Mouse (Mus musculus): Measurements from ENCODE around the gene Prkag2. TPM values are rescaled to one million over a fixed set of nuclear protein-coding genes. Genes with fewer than 3 reads are reported as not detected.

Gene Prkag2
- polyA plus RNA-seq, 1 experiment from 2014 or later: 56.7 TPM

DNA sequence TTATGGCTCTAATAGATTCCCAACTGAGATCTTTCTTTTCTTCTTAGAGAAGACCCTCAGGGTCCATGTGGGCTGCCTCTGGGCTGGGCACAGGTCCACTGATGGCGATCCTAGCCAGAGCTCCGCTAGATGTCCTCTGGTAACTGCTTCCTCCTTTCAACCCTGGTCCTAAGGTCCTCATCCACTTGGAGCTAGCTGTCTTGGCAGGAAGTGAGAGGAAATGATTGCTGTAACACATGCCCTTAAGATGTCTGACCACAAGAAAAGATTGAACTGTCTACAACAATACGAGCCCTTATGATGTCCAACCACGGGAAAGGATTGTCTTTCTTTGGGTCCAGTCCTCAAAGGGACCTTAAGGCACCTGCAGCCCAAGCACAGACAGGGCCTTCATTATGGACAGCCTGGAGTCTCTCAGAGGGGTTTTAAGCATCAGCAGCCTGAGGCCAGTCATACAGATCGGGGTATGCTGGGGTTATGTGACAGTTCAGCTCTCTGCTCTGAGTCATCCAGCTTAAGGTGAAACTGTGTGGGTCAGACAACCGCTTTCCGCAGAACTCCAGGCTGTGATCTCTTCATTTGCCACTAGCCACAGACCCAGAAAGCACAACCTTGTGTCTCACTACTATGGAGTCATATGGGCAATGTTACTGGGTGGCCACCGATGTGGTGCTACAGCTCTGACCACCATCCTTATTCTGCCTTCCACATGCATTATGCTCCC lies 129.7 kb downstream of the Prkag2 start:
- Histone ChIP-seq H3K27ac (no peak overlapping the region), H3K9me3 (replicated peaks) (no peaks in the 10 kb centered on the region), H3K4me1 (0 out of 2 replicates have a peak, but pooled peaks cover 4% of the 10 kb centered on the region), H3K4me3 (no peak overlapping the region), H3K27me3 (no peaks in the 10 kb centered on the region), H3K9ac (no peak overlapping the region), H3K36me3 (no peaks in the 10 kb centered on the region), H3K4me2 (replicated peaks) (no peak overlapping the region)
- ATAC-seq (ENCODE audit: low FRiP score): no peak
- 93% methylated on average over 8 of the region's 8 CpGs for WGBS

DNA sequence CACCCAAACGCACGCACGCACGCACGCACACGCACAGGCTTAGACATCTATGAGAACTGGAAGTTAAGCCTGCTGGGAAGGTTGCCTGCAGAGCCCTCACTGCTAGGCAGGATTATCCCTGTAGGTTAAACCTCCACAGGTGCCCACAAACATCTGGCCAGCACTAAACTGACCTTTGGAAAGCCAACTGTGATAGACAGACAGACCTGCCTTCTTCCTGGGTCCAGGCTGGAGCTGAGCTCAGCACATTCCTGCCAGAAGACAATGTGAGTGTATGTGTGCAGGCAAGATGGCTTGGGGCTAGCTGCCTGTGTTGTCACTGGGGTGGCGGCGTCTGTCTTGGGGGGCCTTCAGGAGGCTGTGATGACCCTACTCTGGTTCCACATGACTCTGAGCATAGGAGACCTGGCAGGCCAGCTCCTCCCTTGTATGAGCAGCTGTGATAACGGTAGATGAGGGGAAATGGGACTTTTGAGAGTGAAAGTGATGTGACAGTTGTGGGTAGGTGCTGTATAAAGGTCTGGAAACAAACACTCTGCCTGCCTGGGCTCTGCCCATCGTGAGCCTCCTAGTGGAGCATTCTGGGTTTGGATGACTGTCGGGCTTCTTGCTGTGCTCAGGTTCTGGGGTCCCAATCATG lies 131.1 kb downstream of the Prkag2 start:
- H3K4me1 ChIP-seq: 0 out of 2 replicates have a peak, but pooled peaks cover 4% of the 10 kb centered on the region

DNA sequence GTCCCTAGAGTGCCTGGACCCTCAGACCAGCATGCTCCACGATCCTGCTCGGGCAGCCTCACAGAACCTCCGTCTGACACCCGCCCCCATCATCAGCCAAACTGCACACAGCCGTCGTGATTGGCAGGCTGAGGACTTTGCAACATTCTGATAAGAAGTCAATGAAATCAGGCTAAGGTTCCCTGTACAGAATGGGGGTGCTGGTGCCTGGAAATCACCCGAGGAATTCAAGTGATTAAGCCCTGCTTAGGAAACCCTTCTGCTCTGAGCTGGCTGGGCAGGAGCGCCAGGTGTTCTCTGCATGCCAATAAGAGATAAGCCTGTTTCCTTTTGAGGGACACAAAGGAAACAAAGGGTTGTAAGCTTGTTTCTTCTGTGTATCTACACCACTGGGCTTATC lies 131.7 kb downstream of the Prkag2 start:
- H3K9me3 ChIP-seq (replicated peaks): no peaks in the 10 kb centered on the region
- no peaks in the 10 kb centered on the region for H3K36me3 ChIP-seq
- WGBS: 44% methylated on average over 8 of the region's 8 CpGs
- H3K9ac ChIP-seq: no peak overlapping the region
- no peak for ATAC-seq (ENCODE audit: low FRiP score)
- no peak overlapping the region for H3K4me2 ChIP-seq (replicated peaks)
- H3K27ac ChIP-seq: no peak overlapping the region
- no peak overlapping the region for H3K4me3 ChIP-seq
- 0 out of 2 replicates have a peak, but pooled peaks cover 4% of the 10 kb centered on the region for H3K4me1 ChIP-seq
- H3K27me3 ChIP-seq: no peaks in the 10 kb centered on the region

More for the DNA sequence above, 131.1 kb downstream of the Prkag2 start:
- Histone ChIP-seq H3K9me3 (replicated peaks) (no peaks in the 10 kb centered on the region), H3K27ac (no peak overlapping the region), H3K36me3 (no peaks in the 10 kb centered on the region), H3K4me2 (replicated peaks) (no peak overlapping the region), H3K9ac (no peak overlapping the region), H3K4me3 (no peak overlapping the region), H3K27me3 (no peaks in the 10 kb centered on the region)
- no peak for ATAC-seq (ENCODE audit: low FRiP score)
- 81% methylated on average over 11 of the region's 11 CpGs for WGBS

DNA sequence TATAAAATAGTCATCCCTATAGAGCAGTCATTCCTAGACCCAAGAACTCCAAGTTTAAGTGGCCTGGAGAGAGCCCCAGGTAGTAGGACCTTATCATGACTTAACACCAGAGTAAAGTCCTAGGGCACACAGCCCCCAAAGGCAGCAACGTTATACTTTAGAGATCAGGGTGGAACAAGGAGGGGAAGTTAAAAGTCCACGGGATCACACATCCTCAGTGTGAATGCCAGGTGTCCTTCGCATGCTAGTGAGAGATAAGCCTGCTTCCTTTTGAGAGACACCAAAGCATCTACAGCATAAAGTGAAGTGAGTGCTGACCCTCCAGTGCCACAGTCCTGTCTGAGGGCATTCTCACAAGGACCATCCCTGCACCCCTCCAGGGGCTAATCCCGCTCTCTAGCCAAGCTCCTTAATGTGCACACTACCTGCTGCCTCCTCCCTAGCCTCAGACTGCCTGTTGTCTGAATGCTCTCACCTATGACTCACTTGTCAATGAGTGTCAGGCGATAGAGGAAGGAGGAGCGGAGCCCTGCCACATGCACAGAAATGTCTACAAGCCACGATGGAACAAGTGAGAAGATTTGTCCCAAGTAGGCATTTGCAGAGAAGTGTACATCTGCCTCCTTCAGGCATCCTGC lies 132.4 kb downstream of the Prkag2 start:
- WGBS: 75% methylated on average over 7 of the region's 7 CpGs
- no peak overlapping the region for H3K27ac ChIP-seq
- ATAC-seq (ENCODE audit: low FRiP score): no peak
- H3K4me1 ChIP-seq: no peaks in the 10 kb centered on the region
- H3K27me3 ChIP-seq: no peaks in the 10 kb centered on the region
- H3K9ac ChIP-seq: no peak overlapping the region
- no peaks in the 10 kb centered on the region for H3K9me3 ChIP-seq (replicated peaks)
- no peak overlapping the region for H3K4me3 ChIP-seq
- no peak overlapping the region for H3K4me2 ChIP-seq (replicated peaks)
- H3K36me3 ChIP-seq: no peaks in the 10 kb centered on the region

DNA sequence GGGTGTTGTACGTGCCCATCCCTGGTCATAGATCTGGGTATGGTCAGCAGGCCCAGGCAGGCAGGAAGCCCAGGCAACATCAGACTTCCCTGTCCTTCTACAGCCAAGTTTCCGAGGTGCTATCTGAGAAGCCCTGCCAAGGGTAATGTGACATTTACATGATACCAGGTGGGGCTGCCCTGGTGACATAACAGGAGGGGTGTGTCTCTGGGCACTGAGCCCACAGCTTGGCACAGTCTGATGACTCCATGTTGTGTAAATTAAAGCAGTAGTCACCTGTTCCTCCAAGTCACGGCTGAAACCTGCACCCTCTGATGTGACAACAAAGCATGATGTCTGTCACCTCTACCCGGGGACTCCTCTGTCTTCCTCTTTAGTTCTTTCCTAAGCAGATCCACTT lies 136.7 kb downstream of the Prkag2 start:
- Histone ChIP-seq H3K9me3 (replicated peaks) (no peaks in the 10 kb centered on the region), H3K36me3 (no peaks in the 10 kb centered on the region), H3K4me3 (no peak overlapping the region), H3K27me3 (no peaks in the 10 kb centered on the region), H3K9ac (no peak overlapping the region), H3K4me1 (no peaks in the 10 kb centered on the region), H3K4me2 (replicated peaks) (no peak overlapping the region), H3K27ac (no peak overlapping the region)
- ATAC-seq (ENCODE audit: low FRiP score): no peak
- 75% methylated on average over 4 of the region's 4 CpGs for WGBS

DNA sequence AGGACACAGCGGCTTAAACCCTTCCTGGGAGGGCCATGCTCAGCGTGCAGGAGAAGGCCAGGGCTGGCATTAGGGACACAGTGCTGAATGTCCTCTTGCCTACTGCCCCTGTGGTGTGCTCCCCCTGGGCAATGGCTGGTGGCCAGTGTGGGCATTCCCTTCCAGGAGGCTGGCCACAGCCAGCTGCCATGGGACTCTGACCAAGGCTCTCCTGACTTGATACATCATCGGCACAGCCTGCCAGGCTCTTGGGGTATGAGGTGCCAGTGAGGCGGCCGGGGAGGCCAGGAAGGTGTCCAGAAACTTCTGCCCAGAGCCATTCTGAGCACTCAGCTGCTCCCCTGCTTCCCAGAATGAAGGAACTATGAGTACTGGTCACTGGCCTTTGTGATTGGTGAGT lies 139.7 kb downstream of the Prkag2 start:
- no peaks in the 10 kb centered on the region for H3K9me3 ChIP-seq (replicated peaks)
- H3K27me3 ChIP-seq: no peaks in the 10 kb centered on the region
- H3K36me3 ChIP-seq: no peaks in the 10 kb centered on the region
- ATAC-seq (ENCODE audit: low FRiP score): no peak
- WGBS: 97% methylated on average over 5 of the region's 5 CpGs
- no peak overlapping the region for H3K27ac ChIP-seq
- no peak overlapping the region for H3K4me2 ChIP-seq (replicated peaks)
- no peak overlapping the region for H3K4me3 ChIP-seq
- no peak overlapping the region for H3K9ac ChIP-seq
- no peaks in the 10 kb centered on the region for H3K4me1 ChIP-seq

DNA sequence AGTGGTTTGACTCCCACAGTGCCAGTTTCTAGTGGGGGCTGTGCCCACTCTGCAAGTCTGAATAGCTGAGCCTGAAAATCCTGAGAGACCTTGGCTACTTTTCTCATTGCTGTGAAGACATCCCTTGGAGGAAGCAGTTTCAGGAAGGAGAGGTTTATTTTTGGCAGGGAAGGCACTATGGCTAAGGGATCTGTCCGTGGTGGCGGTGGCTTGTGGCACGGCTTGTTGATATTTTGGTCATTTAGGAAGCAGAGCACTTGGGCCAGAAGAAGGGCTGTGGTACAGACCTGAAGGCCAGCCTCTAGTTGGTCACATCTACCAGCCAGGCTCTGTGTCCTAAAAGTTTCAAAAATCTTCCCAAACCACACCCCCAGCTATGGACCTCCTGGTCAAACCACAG lies 140.7 kb downstream of the Prkag2 start:
- Histone ChIP-seq H3K9me3 (replicated peaks) (no peaks in the 10 kb centered on the region), H3K27me3 (no peaks in the 10 kb centered on the region), H3K4me1 (no peaks in the 10 kb centered on the region), H3K36me3 (no peaks in the 10 kb centered on the region), H3K4me3 (no peak overlapping the region), H3K4me2 (replicated peaks) (no peak overlapping the region), H3K9ac (no peak overlapping the region), H3K27ac (no peak overlapping the region)
- WGBS: 83% methylated on average over 3 of the region's 3 CpGs
- ATAC-seq (ENCODE audit: low FRiP score): no peak

DNA sequence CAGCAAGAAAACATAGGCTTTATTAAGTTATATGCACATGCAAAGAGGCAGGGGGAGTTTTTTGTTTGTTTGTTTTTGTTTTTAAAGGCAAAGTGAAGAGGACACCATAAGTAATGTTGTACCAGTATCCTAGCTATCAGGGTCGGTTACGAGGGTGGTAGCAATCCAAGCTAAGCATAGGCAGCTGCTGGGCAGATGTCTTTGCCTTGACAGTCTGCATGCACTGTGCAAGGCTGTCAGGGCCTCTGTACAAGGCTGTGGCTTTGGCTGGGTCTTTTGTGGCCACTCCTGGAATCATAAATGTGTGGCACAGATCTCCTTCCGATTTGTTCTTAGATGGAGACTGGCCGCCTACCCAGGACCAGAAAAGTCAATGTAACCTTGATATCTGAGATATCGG lies 141.8 kb downstream of the Prkag2 start:
- 82% methylated on average over 5 of the region's 5 CpGs for WGBS

DNA sequence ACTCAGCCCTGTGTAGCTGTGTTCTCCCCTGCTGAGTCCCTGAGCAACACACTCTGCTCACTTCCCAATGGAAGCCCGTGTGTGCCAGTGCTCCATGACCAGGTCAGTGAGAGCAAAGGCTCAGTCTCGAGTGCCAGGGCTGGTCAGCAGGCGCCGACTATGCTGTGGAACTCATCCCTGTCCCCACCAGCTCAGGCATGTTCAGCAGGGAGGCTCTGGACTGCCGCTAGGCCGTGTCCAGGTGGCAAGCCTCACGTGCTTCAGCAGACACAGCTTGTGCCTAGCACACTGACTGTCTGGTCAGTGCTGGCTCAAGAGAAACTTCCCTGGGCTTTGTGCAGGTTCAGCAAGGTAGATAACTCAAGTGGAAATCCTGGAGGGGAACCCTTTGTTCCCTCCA lies 143.6 kb downstream of the Prkag2 start:
- Histone ChIP-seq H3K4me1 (peaks cover 9% of the 10 kb centered on the region), H3K4me2 (replicated peaks) (no peak overlapping the region), H3K36me3 (no peaks in the 10 kb centered on the region), H3K4me3 (no peak overlapping the region), H3K27me3 (no peaks in the 10 kb centered on the region), H3K9ac (no peak overlapping the region), H3K27ac (no peak overlapping the region), H3K9me3 (replicated peaks) (no peaks in the 10 kb centered on the region)
- no peak for ATAC-seq (ENCODE audit: low FRiP score)
- WGBS: 88% methylated on average over 7 of the region's 7 CpGs

More for the DNA sequence above, 141.8 kb downstream of the Prkag2 start:
- no peak for ATAC-seq (ENCODE audit: low FRiP score)
- H3K36me3 ChIP-seq: no peaks in the 10 kb centered on the region
- H3K27me3 ChIP-seq: no peaks in the 10 kb centered on the region
- H3K4me2 ChIP-seq (replicated peaks): no peak overlapping the region
- H3K9me3 ChIP-seq (replicated peaks): no peaks in the 10 kb centered on the region
- H3K4me1 ChIP-seq: no peaks in the 10 kb centered on the region
- no peak overlapping the region for H3K9ac ChIP-seq
- H3K27ac ChIP-seq: no peak overlapping the region
- H3K4me3 ChIP-seq: no peak overlapping the region

DNA sequence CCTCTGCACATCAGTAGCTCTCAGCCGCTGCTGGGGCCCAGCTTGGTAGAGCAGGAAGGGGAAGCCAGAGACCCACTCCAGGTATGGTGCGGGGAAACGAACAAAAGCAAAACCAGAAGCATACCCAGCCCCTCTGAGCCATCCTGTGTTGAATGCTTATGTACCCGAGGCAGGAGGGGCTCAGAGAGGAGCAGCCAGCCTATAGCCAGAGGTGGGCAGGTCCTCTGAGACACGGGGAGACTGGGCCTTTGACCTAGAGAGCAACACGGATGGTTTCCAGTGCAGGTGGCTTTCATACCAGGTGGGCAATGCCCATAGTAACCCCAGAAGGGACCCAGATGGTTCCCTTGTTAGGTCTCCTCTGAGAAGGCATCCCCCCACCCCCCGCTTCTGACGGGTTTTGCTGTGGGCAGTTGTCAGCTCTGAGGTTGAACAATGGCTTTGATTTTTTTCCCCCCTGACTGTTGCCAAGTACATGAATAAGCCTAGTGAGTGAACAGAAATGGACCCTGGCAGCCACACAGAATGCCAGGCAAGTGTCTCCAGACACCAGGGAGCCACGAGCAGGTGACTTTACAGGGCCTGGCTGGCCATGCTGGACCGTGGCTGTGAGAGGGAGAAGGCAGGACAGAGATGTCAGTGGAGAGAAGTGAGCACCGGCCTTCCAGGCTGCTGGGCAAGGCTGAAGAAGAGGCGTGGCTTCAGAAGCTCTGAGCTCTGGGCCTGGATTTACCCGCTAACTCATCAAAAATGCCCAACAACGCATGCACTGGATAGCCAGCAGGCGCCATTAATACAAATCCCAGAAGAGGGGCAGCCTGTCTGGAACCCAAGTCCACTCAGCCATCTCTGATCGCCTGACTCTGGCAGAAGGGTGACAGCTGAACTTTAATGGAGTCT lies 147.3 kb downstream of the Prkag2 start:
- Histone ChIP-seq H3K4me3 (no peak overlapping the region), H3K27ac (no peak overlapping the region), H3K27me3 (no peaks in the 10 kb centered on the region), H3K9ac (no peak overlapping the region), H3K36me3 (no peaks in the 10 kb centered on the region), H3K4me1 (peaks cover 11% of the 10 kb centered on the region), H3K4me2 (replicated peaks) (no peak overlapping the region), H3K9me3 (replicated peaks) (no peaks in the 10 kb centered on the region)
- 65% methylated on average over 16 of the region's 16 CpGs for WGBS
- ATAC-seq (ENCODE audit: low FRiP score): no peak; the same call in 1 of the 2 replicates

DNA sequence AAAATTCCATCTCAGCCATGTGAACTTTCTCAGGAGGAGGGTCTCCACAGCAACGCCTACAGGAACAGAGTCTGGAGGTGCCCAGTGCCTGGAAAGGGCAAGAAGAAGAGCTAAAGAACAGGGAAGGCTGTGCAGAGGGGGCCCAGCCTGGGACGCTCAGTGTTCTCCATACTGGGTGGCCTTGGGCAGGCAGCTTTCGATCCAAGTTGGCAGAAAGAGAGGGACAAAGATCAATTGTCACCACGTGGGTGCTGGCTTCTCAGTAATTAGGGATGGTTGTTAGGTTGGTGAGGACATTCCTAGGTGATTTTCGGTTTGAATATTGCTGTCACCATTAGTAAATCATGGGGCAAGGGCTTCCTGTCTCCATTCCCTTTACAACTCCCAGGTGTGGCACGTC lies 148.2 kb downstream of the Prkag2 start:
- Histone ChIP-seq H3K36me3 (no peaks in the 10 kb centered on the region), H3K4me1 (peaks cover 11% of the 10 kb centered on the region)
- ATAC-seq (ENCODE audit: low FRiP score): no peak

More for the DNA sequence above, 148.2 kb downstream of the Prkag2 start:
- H3K4me3 ChIP-seq: no peak overlapping the region
- H3K9ac ChIP-seq: no peak overlapping the region
- no peak overlapping the region for H3K27ac ChIP-seq
- no peaks in the 10 kb centered on the region for H3K27me3 ChIP-seq
- no peaks in the 10 kb centered on the region for H3K9me3 ChIP-seq (replicated peaks)
- 69% methylated on average over 6 of the region's 6 CpGs for WGBS
- no peak overlapping the region for H3K4me2 ChIP-seq (replicated peaks)

Data from hindbrain, embryonic 12.5 days (tissue).